Mouse (Mus musculus) heart, postnatal 0 days (tissue): ENCODE results near the gene Srp72.

Experiments
- CTCF ChIP-seq: IDR thresholded peaks from 2 replicates; pipeline ENCODE4 v1.5.1; 2016; ENCODE audit warnings: antibody characterized with exemption, control low read depth, low read depth
- EP300 ChIP-seq: IDR thresholded peaks from 2 replicates; pipeline ENCODE4 v1.6.1; 2016; ENCODE audit warnings: antibody characterized with exemption, low read depth

- TF ChIP-seq CTCF (no peak), EP300 (no peak)
Observed at GRCm38 (mm10) chr5:77028034-77028433, 53.6 kb downstream of the Srp72 start.
